Comparison of ENCODE assay signal across 8 mouse cellular contexts in genomic region chr11:102102485-102103258, GRCm38 (mm10). TPM values are rescaled to one million over a fixed set of nuclear protein-coding genes. Genes with fewer than 3 reads are reported as not detected.
DNase-seq lines count a peak whose midpoint lies in the region.

No protein-coding gene starts in this region.

- H3K27ac ChIP-seq in heart, embryonic 10.5 days: 0 out of 2 replicates have a peak overlapping the region, but pooled peaks have one; percentile 7

- H3K4me1 ChIP-seq in heart, embryonic 10.5 days: peaks cover 29% of the 10 kb centered on the region

- H3K36me3 ChIP-seq in heart, embryonic 10.5 days: no peaks in the 10 kb centered on the region

- no peaks in the 10 kb centered on the region for H3K9me3 ChIP-seq in heart, embryonic 10.5 days

- H3K27me3 ChIP-seq in heart, embryonic 10.5 days (ENCODE audit: insufficient read depth, poor library complexity, severe bottlenecking): peaks cover 92% of the 10 kb centered on the region

- WGBS in heart, embryonic 10.5 days: 14% methylated on average over 17 of the region's 17 CpGs

- peak overlapping the region; percentile 16; the same call in 1 of the 2 replicates for H3K4me3 ChIP-seq in heart, embryonic 10.5 days

- peak; percentile 58 for DNase-seq in layer of hippocampus, adult 11-12 months (ENCODE audit: low spot score)
- DNase-seq in layer of hippocampus, adult 9-10 months (ENCODE audit: low spot score): no peak
- DNase-seq in Muller cell, postnatal 12 days (ENCODE audit: inconsistent ontology term): peak; percentile 75
- peak; percentile 74 for DNase-seq in embryo, embryonic 10 days (ENCODE audit: low spot score)
- DNase-seq in heart, embryonic 10.5 days (ENCODE audit: low spot score): no peak
- peak; percentile 39 to 80 for DNase-seq in layer of hippocampus, postnatal 25 days (ENCODE audit: extremely low spot score in 1 of 2, low spot score in 1 of 2)
- DNase-seq in lung, postnatal 4 days: peak; percentile 62 to 70
- peak; percentile 48 for DNase-seq in thymus, postnatal 14 days

RNA-seq across cellular contexts. Expression of gene Ppy, which starts 1.6 kb away (rescaled TPM):
- not detected in 2 replicates for polyA plus RNA-seq in heart, embryonic 10.5 days (2016; fragmentation: Nextera tagmentation; extraction: Ambion mirVana)
- not detected for total RNA-seq in layer of hippocampus, postnatal 25 days (2021)

RNA-seq across cellular contexts. Expression of gene Pyy, which starts 5.0 kb away (rescaled TPM):
- polyA plus RNA-seq in heart, embryonic 10.5 days (2016; fragmentation: Nextera tagmentation; extraction: Ambion mirVana): 3.0 TPM in 1 of 2 replicates, not detected in the other
- total RNA-seq in layer of hippocampus, postnatal 25 days (2021): not detected

RNA-seq across cellular contexts. Expression of gene Mpp2, which starts 14.4 kb away (rescaled TPM):
- 19.0 and 20.1 TPM in 2 replicates for polyA plus RNA-seq in heart, embryonic 10.5 days (2016; fragmentation: Nextera tagmentation; extraction: Ambion mirVana)
- 100 to 1,000 TPM; 149 TPM for total RNA-seq in layer of hippocampus, postnatal 25 days (2021)

RNA-seq across cellular contexts. Expression of gene Nags, which starts 42.6 kb away (rescaled TPM):
- 0.25 and 1.3 TPM in 2 replicates for polyA plus RNA-seq in heart, embryonic 10.5 days (2016; fragmentation: Nextera tagmentation; extraction: Ambion mirVana)
- total RNA-seq in layer of hippocampus, postnatal 25 days (2021): not detected

RNA-seq across cellular contexts. Expression of gene Tmem101, which starts 53.5 kb away (rescaled TPM):
- polyA plus RNA-seq in heart, embryonic 10.5 days (2016; fragmentation: Nextera tagmentation; extraction: Ambion mirVana): 40.8 and 44.6 TPM in 2 replicates
- total RNA-seq in layer of hippocampus, postnatal 25 days (2021): 10 to 100 TPM; 24.2 to 30.3 TPM

Comparison
In these comparisons a context has a peak if more than half of its experiments do, and no peak if none do; other contexts are left out.
1. DNase-seq: peak in layer of hippocampus, adult 11-12 months (single experiment), Muller cell, postnatal 12 days (single experiment), embryo, embryonic 10 days (single experiment), layer of hippocampus, postnatal 25 days (2 of 2), lung, postnatal 4 days (2 of 2) and thymus, postnatal 14 days (single experiment); none in layer of hippocampus, adult 9-10 months (single experiment) and heart, embryonic 10.5 days (single experiment).